8 mouse cellular contexts compared by ENCODE assay signal in the genomic region with DNA sequence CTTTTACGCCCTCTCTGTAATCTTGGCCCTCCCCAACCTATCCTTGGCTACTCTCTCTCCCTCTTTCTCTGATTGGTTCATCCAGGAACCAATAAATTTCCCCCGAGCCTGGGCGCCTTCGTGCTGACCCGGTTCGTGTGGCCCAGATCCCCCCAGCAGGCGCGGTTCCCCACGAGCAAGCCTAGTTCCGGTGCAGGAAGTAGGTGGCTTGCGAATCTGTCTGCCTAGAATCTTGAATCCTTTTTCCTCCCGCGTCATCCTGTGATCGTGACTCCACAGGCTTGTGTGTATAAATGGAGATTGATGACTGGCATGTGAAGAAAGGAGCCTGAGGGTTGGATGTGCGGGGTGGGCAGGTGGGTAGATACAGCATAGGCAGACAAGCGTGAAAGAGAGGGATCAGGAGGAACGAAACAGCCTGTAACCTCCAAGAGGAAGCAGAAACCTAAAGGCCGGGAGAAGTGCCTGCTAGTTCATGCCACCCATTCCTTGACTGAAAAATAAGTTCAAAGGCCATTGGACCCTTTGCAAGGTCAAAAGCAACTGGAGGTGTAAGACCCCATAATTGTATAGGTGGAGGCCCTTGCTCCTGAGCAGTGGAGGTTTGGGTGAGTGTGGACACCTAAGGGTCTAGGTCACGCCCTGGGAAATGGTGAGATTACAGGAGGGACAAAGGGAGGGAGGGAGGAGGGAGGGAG. TPM values are rescaled to one million over a fixed set of nuclear protein-coding genes. Genes with fewer than 3 reads are reported as not detected.
DNase-seq lines count a peak whose midpoint lies in the region; ATAC-seq and TF ChIP-seq lines count a peak whose summit lies in the region.

No protein-coding gene starts in this region.

- no peak overlapping the region for H3K9ac ChIP-seq in embryonic facial prominence, embryonic 12.5 days
- H3K9ac ChIP-seq in heart, embryonic 15.5 days = peak overlapping the region; percentile 41
- peak overlapping the region; percentile 85 for H3K9ac ChIP-seq in kidney, postnatal 0 days (ENCODE audit: low read depth, low read length)
- H3K9ac ChIP-seq in limb, embryonic 13.5 days = 0 out of 2 replicates have a peak overlapping the region, but pooled peaks have one; percentile 5
- H3K9ac ChIP-seq in midbrain, embryonic 15.5 days = peak overlapping the region; percentile 52

- H3K9me3 ChIP-seq in embryonic facial prominence, embryonic 12.5 days = no peaks in the 10 kb centered on the region
- H3K9me3 ChIP-seq in heart, embryonic 15.5 days (replicated peaks) = no peaks in the 10 kb centered on the region
- no peaks in the 10 kb centered on the region for H3K9me3 ChIP-seq in kidney, postnatal 0 days (replicated peaks; ENCODE audit: low read length)
- H3K9me3 ChIP-seq in limb, embryonic 13.5 days = no peaks in the 10 kb centered on the region
- no peaks in the 10 kb centered on the region for H3K9me3 ChIP-seq in midbrain, embryonic 15.5 days

- WGBS in embryonic facial prominence, embryonic 12.5 days = 4% methylated on average over 19 of the region's 19 CpGs
- WGBS in heart, embryonic 15.5 days = 7% methylated on average over 18 of the region's 19 CpGs
- 3% methylated on average over 18 of the region's 19 CpGs for WGBS in kidney, postnatal 0 days
- WGBS in limb, embryonic 13.5 days = 2% methylated on average over 18 of the region's 19 CpGs
- WGBS in midbrain, embryonic 15.5 days = 3% methylated on average over 19 of the region's 19 CpGs
- WGBS in thymus, adult 2 months = 7% methylated on average over 19 of the region's 19 CpGs

- peaks cover 20% of the 10 kb centered on the region for H3K27me3 ChIP-seq in embryonic facial prominence, embryonic 12.5 days
- no peaks in the 10 kb centered on the region for H3K27me3 ChIP-seq in heart, embryonic 15.5 days
- no peaks in the 10 kb centered on the region for H3K27me3 ChIP-seq in kidney, postnatal 0 days (ENCODE audit: insufficient read depth, low read length)
- H3K27me3 ChIP-seq in limb, embryonic 13.5 days = peaks cover 21% of the 10 kb centered on the region
- H3K27me3 ChIP-seq in midbrain, embryonic 15.5 days (replicated peaks) = no peaks in the 10 kb centered on the region
- H3K27me3 ChIP-seq in thymus, adult 2 months (ENCODE audit: control insufficient read depth, insufficient read depth, low read length) = no peaks in the 10 kb centered on the region

- peak overlapping the region; percentile 98 for H3K4me2 ChIP-seq in embryonic facial prominence, embryonic 12.5 days (replicated peaks)
- H3K4me2 ChIP-seq in heart, embryonic 15.5 days = peak overlapping the region; percentile 99
- H3K4me2 ChIP-seq in kidney, postnatal 0 days (ENCODE audit: low read length) = peak overlapping the region; percentile 77
- peak overlapping the region; percentile 99 for H3K4me2 ChIP-seq in limb, embryonic 13.5 days (replicated peaks)
- H3K4me2 ChIP-seq in midbrain, embryonic 15.5 days = peak overlapping the region; percentile 94

- no peak overlapping the region for H3K27ac ChIP-seq in gastrocnemius, adult 2 months
- no peak overlapping the region for H3K27ac ChIP-seq in embryonic facial prominence, embryonic 12.5 days
- H3K27ac ChIP-seq in heart, embryonic 15.5 days = no peak overlapping the region
- H3K27ac ChIP-seq in kidney, postnatal 0 days = no peak overlapping the region
- H3K27ac ChIP-seq in limb, embryonic 13.5 days = no peak overlapping the region
- H3K27ac ChIP-seq in midbrain, embryonic 15.5 days = peak overlapping the region; percentile 90
- H3K27ac ChIP-seq in thymus, adult 2 months (ENCODE audit: control insufficient read depth, insufficient read depth, low read length) = peak overlapping the region; percentile 76

- H3K4me1 ChIP-seq in embryonic facial prominence, embryonic 12.5 days = peaks cover 10% of the 10 kb centered on the region
- H3K4me1 ChIP-seq in heart, embryonic 15.5 days (replicated peaks) = peaks cover 15% of the 10 kb centered on the region
- H3K4me1 ChIP-seq in kidney, postnatal 0 days (replicated peaks; ENCODE audit: insufficient read depth, low read length) = 0 out of 2 replicates have a peak, but pooled peaks cover 3% of the 10 kb centered on the region
- H3K4me1 ChIP-seq in limb, embryonic 13.5 days = peaks cover 13% of the 10 kb centered on the region
- peaks cover 17% of the 10 kb centered on the region for H3K4me1 ChIP-seq in midbrain, embryonic 15.5 days
- H3K4me1 ChIP-seq in thymus, adult 2 months (replicated peaks; ENCODE audit: control insufficient read depth, insufficient read depth, low read length) = peaks cover 23% of the 10 kb centered on the region

- ATAC-seq in embryonic facial prominence, embryonic 12.5 days (ENCODE audit: insufficient number of reproducible peaks, insufficient read depth, low FRiP score, low TSS enrichment) = no peak
- ATAC-seq in heart, embryonic 15.5 days (replicated peaks; ENCODE audit: insufficient number of reproducible peaks, insufficient read depth, low FRiP score, low read depth) = no peak
- ATAC-seq in kidney, postnatal 0 days (replicated peaks; ENCODE audit: low FRiP score, low read depth) = no peak
- ATAC-seq in limb, embryonic 13.5 days (ENCODE audit: low FRiP score, low read depth) = no peak
- peak; percentile 43 for ATAC-seq in midbrain, embryonic 15.5 days (replicated peaks)

- peak; percentile 19 for DNase-seq in gastrocnemius, adult 2 months
- DNase-seq in gastrocnemius, adult 8-10 months (ENCODE audit: low spot score in 2 of 2) = no peak
- DNase-seq in kidney, postnatal 0 days (ENCODE audit: low spot score) = peak; percentile 40
- DNase-seq in thymus, adult 2 months = peak; percentile 51

- no peak for TF ChIP-seq CTCF in gastrocnemius, adult 2 months (IDR thresholded peaks at IDR 0.05)
- TF ChIP-seq CTCF in kidney, postnatal 0 days (IDR thresholded peaks at IDR 0.05; ENCODE audit: low read depth) = no peak
- TF ChIP-seq CTCF in thymus, adult 2 months (IDR thresholded peaks at IDR 0.05; ENCODE audit: borderline replicate concordance, control insufficient read depth, extremely low read depth, insufficient read depth, low read length, poor library complexity) = no peak

- no peaks in the 10 kb centered on the region for H3K36me3 ChIP-seq in embryonic facial prominence, embryonic 12.5 days
- H3K36me3 ChIP-seq in heart, embryonic 15.5 days = no peaks in the 10 kb centered on the region
- no peaks in the 10 kb centered on the region for H3K36me3 ChIP-seq in kidney, postnatal 0 days (ENCODE audit: insufficient read depth, low read length)
- no peaks in the 10 kb centered on the region for H3K36me3 ChIP-seq in limb, embryonic 13.5 days
- no peaks in the 10 kb centered on the region for H3K36me3 ChIP-seq in midbrain, embryonic 15.5 days (replicated peaks)
- H3K36me3 ChIP-seq in thymus, adult 2 months (ENCODE audit: control insufficient read depth, insufficient read depth, low read length) = no peaks in the 10 kb centered on the region

- peak overlapping the region; percentile 92 for H3K4me3 ChIP-seq in gastrocnemius, adult 2 months
- peak overlapping the region; percentile 56 for H3K4me3 ChIP-seq in embryonic facial prominence, embryonic 12.5 days
- peak overlapping the region; percentile 92 for H3K4me3 ChIP-seq in heart, embryonic 15.5 days
- H3K4me3 ChIP-seq in kidney, postnatal 0 days (replicated peaks; ENCODE audit: low read depth, low read length) = peak overlapping the region; percentile 64
- H3K4me3 ChIP-seq in limb, embryonic 13.5 days = peak overlapping the region; percentile 74
- peak overlapping the region; percentile 93 for H3K4me3 ChIP-seq in midbrain, embryonic 15.5 days
- H3K4me3 ChIP-seq in thymus, adult 2 months (ENCODE audit: control insufficient read depth, insufficient read depth, low read length) = peak overlapping the region; percentile 97

- TF ChIP-seq POLR2A in thymus, adult 2 months (IDR thresholded peaks at IDR 0.05; ENCODE audit: control insufficient read depth, extremely low read depth, insufficient read depth, low read length, poor library complexity) = no peak

- intact Hi-C loops in gastrocnemius, adult 2 months (cut with DNase I) = no loop called here

RNA-seq across cellular contexts. Expression of gene Ppm1h, which starts 2.0 kb away (rescaled TPM):
- total RNA-seq in gastrocnemius, adult 2 months (2021) = 1 to 10 TPM; 1.2 to 2.0 TPM
- total RNA-seq in gastrocnemius, adult 8-10 months (2022) = 1 to 10 TPM; 1.2 to 3.1 (median 1.2) TPM
- polyA plus RNA-seq in embryonic facial prominence, embryonic 12.5 days (2016; fragmentation: Nextera tagmentation; extraction: Ambion mirVana) = 5.2 and 5.3 TPM in 2 replicates
- 4.2 and 7.6 TPM in 2 replicates for polyA plus RNA-seq in heart, embryonic 15.5 days (2015; fragmentation: Nextera tagmentation; extraction: Ambion mirVana)
- 33.5 and 38.0 TPM in 2 replicates for polyA plus RNA-seq in kidney, postnatal 0 days (2015; fragmentation: Nextera tagmentation; extraction: Ambion mirVana)
- 4.1 and 4.8 TPM in 2 replicates for polyA plus RNA-seq in limb, embryonic 13.5 days (2015; fragmentation: Nextera tagmentation; extraction: Ambion mirVana)
- polyA plus RNA-seq in midbrain, embryonic 15.5 days (2015; fragmentation: Nextera tagmentation; extraction: Ambion mirVana) = 20.7 and 21.4 TPM in 2 replicates
- polyA plus RNA-seq in thymus, adult 2 months (2012; rRNA removed) = 61.7 and 67.1 TPM in 2 replicates

Comparison
In these comparisons a context has a peak if more than half of its experiments do, and no peak if none do; other contexts are left out.
1. DNase-seq: peak in gastrocnemius, adult 2 months (single experiment), kidney, postnatal 0 days (single experiment) and thymus, adult 2 months (single experiment); none in gastrocnemius, adult 8-10 months (0 of 2).
2. H3K27ac ChIP-seq: peak in midbrain, embryonic 15.5 days (single experiment) and thymus, adult 2 months (single experiment); none in gastrocnemius, adult 2 months (single experiment), embryonic facial prominence, embryonic 12.5 days (single experiment), heart, embryonic 15.5 days (single experiment), kidney, postnatal 0 days (single experiment) and limb, embryonic 13.5 days (single experiment).
3. Peak in every context shown above with its lines, with median percentiles within 50 percentile points of each other: H3K4me3 ChIP-seq and H3K4me2 ChIP-seq.